Mouse (Mus musculus): ENCODE measurements around the gene Art3.

DNA sequence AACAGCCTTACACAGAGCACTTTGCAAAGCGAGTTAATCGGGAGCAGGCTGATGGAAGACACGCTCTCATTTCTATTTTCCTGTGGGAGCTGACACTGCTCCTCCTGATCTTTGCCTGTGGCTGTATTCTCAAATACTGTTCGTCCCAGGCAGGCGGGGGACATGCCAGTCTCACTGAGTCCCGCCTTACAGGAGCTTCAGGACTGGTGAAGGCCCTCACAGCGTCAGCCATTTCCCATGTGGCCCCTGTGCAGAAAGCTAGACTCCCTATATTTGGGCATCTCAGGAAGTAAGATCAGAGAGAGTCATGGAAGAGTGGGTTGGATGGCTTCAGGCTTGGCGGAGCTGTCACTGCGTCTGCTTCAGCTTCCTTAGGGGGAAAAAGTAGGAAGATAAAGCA is 71.2 kb downstream of the Art3 start:
- TF ChIP-seq GATA1 (IDR thresholded peaks at IDR 0.05; ENCODE audit: borderline replicate concordance, low read length) (no peak), FLI1 (IDR thresholded peaks at IDR 0.05; ENCODE audit: low read length) (no peak)
